Mouse (Mus musculus): ENCODE measurements around the gene Nr2c2ap.

GRCm38 (mm10) chr8:70099276-70099675 lies 31.9 kb upstream of the Nr2c2ap start:
- no peak for TF ChIP-seq CTCF (IDR thresholded peaks at IDR 0.05; ENCODE audit: borderline replicate concordance, extremely low read depth, insufficient read depth, insufficient read length)
- TF ChIP-seq POLR2A (IDR thresholded peaks at IDR 0.05; ENCODE audit: borderline replicate concordance, extremely low read depth, insufficient read depth, insufficient read length, poor library complexity, severe bottlenecking), result no peak

All from brain, embryonic 14.5 days (tissue).